Comparison of ENCODE assay signal across 16 mouse cellular contexts in the genomic region with DNA sequence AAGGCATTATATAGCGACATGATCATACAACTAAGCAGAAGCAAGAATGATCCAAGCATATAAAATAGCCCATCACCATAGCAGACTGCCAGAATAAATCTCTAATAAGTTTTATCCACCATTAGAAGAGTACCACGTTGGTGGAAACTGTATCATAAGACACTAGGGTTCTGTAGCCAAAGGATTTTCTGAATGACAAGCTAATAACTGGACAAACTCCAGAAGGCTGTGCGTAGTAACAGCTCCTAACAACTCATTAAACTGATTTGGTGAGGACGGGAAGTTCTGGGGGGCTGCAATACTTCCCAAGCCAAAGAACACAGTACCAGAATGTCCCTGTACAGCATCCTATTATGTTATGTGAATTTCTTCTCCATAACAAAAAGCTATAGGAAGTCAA.
"Had no signal": no experiment of that assay in that cellular context is flagged by ENCODE, and none has a peak within 500 bp of the region (broad histone marks: within the 10 kb centered on the region; RNA-seq: fewer than 3 reads in every experiment).

No protein-coding gene starts in this region.

- H3K27ac ChIP-seq: liver, embryonic 14.5 days; midbrain, embryonic 10.5 days; midbrain, embryonic 12.5 days; neural tube, embryonic 13.5 days; neural tube, embryonic 15.5 days had no signal

- H3K9me3 ChIP-seq: midbrain, embryonic 10.5 days; midbrain, embryonic 12.5 days; neural tube, embryonic 13.5 days; neural tube, embryonic 15.5 days had no signal

- H3K27me3 ChIP-seq: midbrain, embryonic 12.5 days; neural tube, embryonic 13.5 days; neural tube, embryonic 15.5 days had no signal

- H3K4me3 ChIP-seq: midbrain, embryonic 10.5 days; midbrain, embryonic 12.5 days; myocyte; neural tube, embryonic 13.5 days; neural tube, embryonic 15.5 days had no signal

- ATAC-seq: midbrain, embryonic 16.5 days had no signal

- H3K9ac ChIP-seq: liver, embryonic 14.5 days; lung, embryonic 14.5 days; midbrain, embryonic 12.5 days; neural tube, embryonic 13.5 days; neural tube, embryonic 15.5 days had no signal

- DNase-seq: lung, adult 18-20 months; lung, embryonic 14.5 days; lung, postnatal 10 days; lung, postnatal 4 days; midbrain, embryonic 14.5 days; retina, postnatal 1 day; right cerebral cortex, adult 18-20 months; right cerebral cortex, postnatal 25 days; right cerebral cortex, postnatal 4 days had no signal

- H3K4me1 ChIP-seq: neural tube, embryonic 15.5 days had no signal

- H3K4me2 ChIP-seq: lung, embryonic 14.5 days; midbrain, embryonic 12.5 days; neural tube, embryonic 13.5 days; neural tube, embryonic 15.5 days had no signal

- H3K36me3 ChIP-seq: midbrain, embryonic 10.5 days; midbrain, embryonic 12.5 days; neural tube, embryonic 13.5 days; neural tube, embryonic 15.5 days had no signal
